Mouse (Mus musculus): Measurements from ENCODE around the gene Gpsm1. TPM values are rescaled to one million over a fixed set of nuclear protein-coding genes. Genes with fewer than 3 reads are reported as not detected.

Gene Gpsm1
- total and polyA plus RNA-seq, 2 experiments: 0.74 to 1.9 TPM

DNA sequence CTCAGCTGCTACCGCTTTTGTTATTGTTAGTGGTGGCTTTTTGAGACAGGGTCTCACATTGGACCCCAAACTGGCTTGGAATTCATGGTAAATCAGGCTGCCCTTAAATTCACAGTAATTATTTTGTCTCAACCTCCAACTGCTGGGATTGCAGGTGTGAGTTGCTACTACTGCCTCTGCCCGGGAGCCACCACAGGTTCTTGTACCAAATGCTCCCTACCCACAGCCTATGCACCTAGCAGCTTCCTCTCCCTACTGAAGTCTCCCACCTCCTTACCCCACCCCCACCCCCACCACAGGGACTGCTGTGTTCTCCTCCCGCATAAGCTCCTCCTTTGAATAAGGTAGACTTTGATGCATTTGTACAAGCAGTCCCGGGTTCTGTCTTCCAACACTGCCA is 40.9 kb downstream of the Gpsm1 start:
- H3K27ac ChIP-seq (replicated peaks; ENCODE audit: insufficient read depth, low read depth, low read length): no peak overlapping the region
- H3K9ac ChIP-seq (ENCODE audit: low read depth, low read length): no peak overlapping the region
- no peaks in the 10 kb centered on the region for H3K27me3 ChIP-seq (ENCODE audit: control insufficient read depth, insufficient read depth, low read length)
- no peak for DNase-seq (ENCODE audit: extremely low read depth, low read depth, low spot score)
- 97% methylated on average over 4 of the region's 4 CpGs for WGBS
- H3K36me3 ChIP-seq (ENCODE audit: control insufficient read depth, insufficient read depth, low read length): no peaks in the 10 kb centered on the region
- H3K4me3 ChIP-seq (ENCODE audit: insufficient read depth, low read depth, low read length): no peak overlapping the region
- peaks cover 7% of the 10 kb centered on the region for H3K4me1 ChIP-seq (ENCODE audit: control insufficient read depth, insufficient read depth, low read length)
- peaks cover 4% of the 10 kb centered on the region; the same call in 1 of the 2 replicates for H3K79me2 ChIP-seq (ENCODE audit: control insufficient read depth, insufficient read depth, low read length)
- TF ChIP-seq POLR2A (IDR thresholded peaks at IDR 0.05; ENCODE audit: extremely low read depth, insufficient read depth, low read length): no peak
- no peak for TF ChIP-seq CTCF (IDR thresholded peaks at IDR 0.05; ENCODE audit: low read depth, low read length)

DNA sequence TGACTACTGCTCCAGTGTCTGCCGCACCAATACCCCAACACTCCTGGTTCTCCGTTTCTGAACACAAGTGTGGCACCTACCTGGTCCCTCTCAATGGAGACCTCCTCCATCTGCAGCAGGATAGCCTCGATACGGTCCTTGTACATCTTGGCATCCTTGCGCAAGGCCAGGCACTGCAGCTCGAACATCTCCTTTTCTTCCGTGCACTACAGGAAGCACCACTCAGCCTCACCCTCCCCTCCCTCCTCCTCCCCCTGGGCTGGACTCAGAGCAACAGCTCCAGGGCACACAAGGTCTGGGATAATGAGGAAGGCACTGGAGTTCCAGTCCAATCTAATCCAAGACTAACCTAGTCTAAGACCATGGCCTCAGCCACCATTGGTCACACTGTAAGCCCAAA is 41.4 kb downstream of the Gpsm1 start:
- Histone ChIP-seq H3K4me1 (ENCODE audit: control insufficient read depth, insufficient read depth, low read length) (peaks cover 6% of the 10 kb centered on the region; the same call in 1 of the 2 replicates), H3K4me3 (ENCODE audit: insufficient read depth, low read depth, low read length) (no peak overlapping the region), H3K27ac (replicated peaks; ENCODE audit: insufficient read depth, low read depth, low read length) (no peak overlapping the region), H3K36me3 (ENCODE audit: control insufficient read depth, insufficient read depth, low read length) (no peaks in the 10 kb centered on the region), H3K9ac (ENCODE audit: low read depth, low read length) (no peak overlapping the region), H3K79me2 (ENCODE audit: control insufficient read depth, insufficient read depth, low read length) (peaks cover 4% of the 10 kb centered on the region; the same call in 1 of the 2 replicates), H3K27me3 (ENCODE audit: control insufficient read depth, insufficient read depth, low read length) (no peaks in the 10 kb centered on the region)
- 79% methylated on average over 7 of the region's 7 CpGs for WGBS
- DNase-seq (ENCODE audit: extremely low read depth, low read depth, low spot score): no peak
- no peak for TF ChIP-seq POLR2A (IDR thresholded peaks at IDR 0.05; ENCODE audit: extremely low read depth, insufficient read depth, low read length)
- TF ChIP-seq CTCF (IDR thresholded peaks at IDR 0.05; ENCODE audit: low read depth, low read length): no peak

- DNase-seq (ENCODE audit: extremely low read depth, low read depth, low spot score): no peak
- no peak overlapping the region for H3K27ac ChIP-seq (replicated peaks; ENCODE audit: insufficient read depth, low read depth, low read length)
- H3K79me2 ChIP-seq (ENCODE audit: control insufficient read depth, insufficient read depth, low read length): peaks cover 1% of the 10 kb centered on the region; the same call in 1 of the 2 replicates
- 71% methylated on average over 15 of the region's 15 CpGs for WGBS
- TF ChIP-seq CTCF (IDR thresholded peaks at IDR 0.05; ENCODE audit: low read depth, low read length) (no peak), POLR2A (IDR thresholded peaks at IDR 0.05; ENCODE audit: extremely low read depth, insufficient read depth, low read length) (no peak)
- H3K36me3 ChIP-seq (ENCODE audit: control insufficient read depth, insufficient read depth, low read length): no peaks in the 10 kb centered on the region
- H3K4me1 ChIP-seq (ENCODE audit: control insufficient read depth, insufficient read depth, low read length): peaks cover 5% of the 10 kb centered on the region; the same call in 1 of the 2 replicates
- H3K9ac ChIP-seq (ENCODE audit: low read depth, low read length): no peak overlapping the region
- H3K27me3 ChIP-seq (ENCODE audit: control insufficient read depth, insufficient read depth, low read length): no peaks in the 10 kb centered on the region
- no peak overlapping the region for H3K4me3 ChIP-seq (ENCODE audit: insufficient read depth, low read depth, low read length)
Measured at GRCm38 (mm10) chr2:26357484-26357883, 42.2 kb downstream of the Gpsm1 start.

DNA sequence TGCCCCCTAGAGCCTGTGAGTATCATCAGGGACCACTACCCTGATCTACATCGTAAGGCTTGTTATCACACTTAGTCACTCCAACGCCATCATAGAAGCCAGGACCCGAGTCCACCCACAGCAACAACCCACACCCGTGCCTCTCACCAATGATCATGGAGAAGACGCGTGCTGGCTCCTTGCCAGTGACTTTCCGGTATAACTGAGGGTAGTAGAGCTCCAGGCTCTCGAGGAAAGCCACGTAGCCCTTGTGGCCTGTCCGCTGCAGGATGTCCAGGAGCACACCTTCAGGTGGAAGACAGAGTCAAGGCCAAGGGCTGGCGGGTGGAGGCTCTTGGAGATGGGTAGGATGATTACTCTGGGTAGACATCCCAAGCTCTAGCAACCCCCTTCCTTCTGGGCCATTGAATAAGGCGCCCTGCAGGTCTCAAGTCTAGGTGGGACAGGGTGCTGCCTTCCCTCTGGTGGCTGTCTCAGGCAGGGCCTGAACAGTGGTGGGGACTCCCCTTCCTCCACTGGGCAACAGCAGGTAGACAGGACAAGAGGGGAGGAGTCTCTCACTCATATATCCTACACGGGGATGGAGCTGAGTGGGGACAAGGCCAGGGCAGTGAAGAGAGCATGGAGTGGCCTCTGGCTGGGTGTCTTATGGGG is 43.5 kb downstream of the Gpsm1 start:
- H3K4me1 ChIP-seq (ENCODE audit: control insufficient read depth, insufficient read depth, low read length): no peaks in the 10 kb centered on the region
- H3K27ac ChIP-seq (replicated peaks; ENCODE audit: insufficient read depth, low read depth, low read length): no peak overlapping the region
- 86% methylated on average over 13 of the region's 13 CpGs for WGBS
- H3K4me3 ChIP-seq (ENCODE audit: insufficient read depth, low read depth, low read length): no peak overlapping the region
- no peak for DNase-seq (ENCODE audit: extremely low read depth, low read depth, low spot score)
- no peaks in the 10 kb centered on the region for H3K79me2 ChIP-seq (ENCODE audit: control insufficient read depth, insufficient read depth, low read length)
- no peaks in the 10 kb centered on the region for H3K36me3 ChIP-seq (ENCODE audit: control insufficient read depth, insufficient read depth, low read length)
- TF ChIP-seq CTCF (IDR thresholded peaks at IDR 0.05; ENCODE audit: low read depth, low read length) (no peak), POLR2A (IDR thresholded peaks at IDR 0.05; ENCODE audit: extremely low read depth, insufficient read depth, low read length) (no peak)
- no peak overlapping the region for H3K9ac ChIP-seq (ENCODE audit: low read depth, low read length)
- H3K27me3 ChIP-seq (ENCODE audit: control insufficient read depth, insufficient read depth, low read length): no peaks in the 10 kb centered on the region

DNA sequence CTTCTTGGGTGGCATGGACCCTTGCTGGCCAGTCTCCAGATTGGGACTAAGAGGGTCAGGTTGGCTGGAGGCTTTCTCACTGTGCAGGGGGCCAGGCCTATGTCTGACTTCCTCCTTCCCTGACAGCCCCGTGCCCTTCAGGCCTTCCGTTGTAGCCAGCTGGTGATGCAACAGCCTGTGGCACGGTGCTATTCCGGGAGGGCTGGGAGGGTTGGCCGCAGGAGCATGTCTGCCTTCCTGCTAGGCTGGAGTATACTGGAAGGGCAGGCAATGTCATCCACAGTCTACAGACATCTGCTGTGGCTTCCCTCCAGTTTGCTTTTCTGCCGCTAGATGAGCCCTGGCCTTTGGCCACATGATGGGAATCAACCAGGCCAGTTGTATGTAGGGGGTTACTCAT is 44.7 kb downstream of the Gpsm1 start:
- no peaks in the 10 kb centered on the region for H3K27me3 ChIP-seq (ENCODE audit: control insufficient read depth, insufficient read depth, low read length)
- WGBS: 55% methylated on average over 6 of the region's 6 CpGs
- no peak overlapping the region for H3K9ac ChIP-seq (ENCODE audit: low read depth, low read length)
- no peaks in the 10 kb centered on the region for H3K79me2 ChIP-seq (ENCODE audit: control insufficient read depth, insufficient read depth, low read length)
- no peak for DNase-seq (ENCODE audit: extremely low read depth, low read depth, low spot score)
- no peak for TF ChIP-seq POLR2A (IDR thresholded peaks at IDR 0.05; ENCODE audit: extremely low read depth, insufficient read depth, low read length)
- no peak overlapping the region for H3K4me3 ChIP-seq (ENCODE audit: insufficient read depth, low read depth, low read length)
- H3K36me3 ChIP-seq (ENCODE audit: control insufficient read depth, insufficient read depth, low read length): no peaks in the 10 kb centered on the region
- no peak overlapping the region for H3K27ac ChIP-seq (replicated peaks; ENCODE audit: insufficient read depth, low read depth, low read length)
- H3K4me1 ChIP-seq (ENCODE audit: control insufficient read depth, insufficient read depth, low read length): no peaks in the 10 kb centered on the region

- Histone ChIP-seq H3K79me2 (ENCODE audit: control insufficient read depth, insufficient read depth, low read length) (no peaks in the 10 kb centered on the region), H3K4me1 (ENCODE audit: control insufficient read depth, insufficient read depth, low read length) (no peaks in the 10 kb centered on the region), H3K27ac (replicated peaks; ENCODE audit: insufficient read depth, low read depth, low read length) (no peak within 1 kb of the TSS), H3K27me3 (ENCODE audit: control insufficient read depth, insufficient read depth, low read length) (no peaks in the 10 kb centered on the region), H3K9ac (ENCODE audit: low read depth, low read length) (no peak within 1 kb of the TSS), H3K36me3 (ENCODE audit: control insufficient read depth, insufficient read depth, low read length) (no peaks in the 10 kb centered on the region), H3K4me3 (ENCODE audit: insufficient read depth, low read depth, low read length) (no peak within 1 kb of the TSS)
- TF ChIP-seq CTCF (IDR thresholded peaks at IDR 0.05; ENCODE audit: low read depth, low read length) (no peak), POLR2A (IDR thresholded peaks at IDR 0.05; ENCODE audit: extremely low read depth, insufficient read depth, low read length) (no peak)
- 65% methylated on average over 3 of the region's 3 CpGs for WGBS
- DNase-seq (ENCODE audit: extremely low read depth, low read depth, low spot score): peak; percentile 16
Measured at GRCm38 (mm10) chr2:26360772-26361171, 45.5 kb downstream of the Gpsm1 start, which contains the start of gene Card9. Gene Card9, minus strand, starts transcription at chr2:26360918.
